Mouse (Mus musculus): ENCODE data around the gene Ece2. TPM values are rescaled to one million over a fixed set of nuclear protein-coding genes. Genes with fewer than 3 reads are reported as not detected.
A peak's percentile ranks its signal among the peaks of the same experiment; 100 is the strongest.
"Not testable (repeated sequence)": the region's sequence is repeated elsewhere in the genome, so short reads cannot be mapped to it uniquely, and the experiment has no call there.

The Ece2 gene
- polyA plus RNA-seq, 1 experiment from 2014 or later, result 7.1 TPM

GRCm38 (mm10) chr16:20638367-20638766 is 8.7 kb downstream of the Ece2 start:
- H3K9ac ChIP-seq, result no peak overlapping the region
- H3K4me1 ChIP-seq, result 0 out of 2 replicates have a peak, but pooled peaks cover 10% of the 10 kb centered on the region
- H3K27me3 ChIP-seq, result no peaks in the 10 kb centered on the region
- H3K9me3 ChIP-seq (replicated peaks), result no peaks in the 10 kb centered on the region
- ATAC-seq, result peak; percentile 72; the same call in 1 of the 2 replicates
- WGBS, result 70% methylated on average over 8 of the region's 8 CpGs
- H3K27ac ChIP-seq, result no peak overlapping the region; the same call in 1 of the 2 replicates
- H3K4me3 ChIP-seq, result no peak overlapping the region
- H3K4me2 ChIP-seq, result no peak overlapping the region
- H3K36me3 ChIP-seq (ENCODE audit: poor library complexity, severe bottlenecking), result 0 out of 2 replicates have a peak, but pooled peaks cover 1% of the 10 kb centered on the region

GRCm38 (mm10) chr16:20642161-20642560 is 12.5 kb downstream of the Ece2 start:
- Histone ChIP-seq H3K27me3 (no peaks in the 10 kb centered on the region), H3K4me2 (no peak overlapping the region), H3K27ac (no peak overlapping the region), H3K4me1 (0 out of 2 replicates have a peak, but pooled peaks cover 10% of the 10 kb centered on the region), H3K9me3 (replicated peaks) (no peaks in the 10 kb centered on the region), H3K36me3 (ENCODE audit: poor library complexity, severe bottlenecking) (peaks cover 4% of the 10 kb centered on the region; the same call in 1 of the 2 replicates), H3K4me3 (no peak overlapping the region), H3K9ac (no peak overlapping the region)
- ATAC-seq, result peak; percentile 75
- WGBS, result 1% methylated on average over 8 of the region's 8 CpGs

GRCm38 (mm10) chr16:20643911-20644310 is 14.3 kb downstream of the Ece2 start:
- 88% methylated on average over 7 of the region's 7 CpGs for WGBS
- no peaks in the 10 kb centered on the region for H3K9me3 ChIP-seq (replicated peaks)
- ATAC-seq, result no peak

GRCm38 (mm10) chr16:20651076-20651946 is 21.7 kb downstream of the Ece2 start, which contains the start of gene Psmd2:
Psmd2 (plus strand) TSS chr16:20651652.
- 2% methylated on average over 46 of the region's 46 CpGs for WGBS

More at GRCm38 (mm10) chr16:20643911-20644310, 14.3 kb downstream of the Ece2 start:
- Histone ChIP-seq H3K4me1 (no peaks in the 10 kb centered on the region), H3K4me2 (no peak overlapping the region), H3K4me3 (no peak overlapping the region), H3K36me3 (ENCODE audit: poor library complexity, severe bottlenecking) (peaks cover 4% of the 10 kb centered on the region; the same call in 1 of the 2 replicates), H3K27ac (no peak overlapping the region), H3K9ac (no peak overlapping the region), H3K27me3 (no peaks in the 10 kb centered on the region)

GRCm38 (mm10) chr16:20651947-20652310 is 22.3 kb downstream of the Ece2 start:
- peak overlapping the region; percentile 84 for H3K4me3 ChIP-seq
- peak overlapping the region; percentile 75; the same call in 1 of the 2 replicates for H3K27ac ChIP-seq
- peak overlapping the region; percentile 97 for H3K4me2 ChIP-seq
- H3K27me3 ChIP-seq, result no peaks in the 10 kb centered on the region
- H3K9me3 ChIP-seq (replicated peaks), result no peaks in the 10 kb centered on the region
- no peak for ATAC-seq
- peaks cover 19% of the 10 kb centered on the region for H3K4me1 ChIP-seq
- H3K36me3 ChIP-seq (ENCODE audit: poor library complexity, severe bottlenecking), result peaks cover 26% of the 10 kb centered on the region
- WGBS, result 10% methylated on average over 12 of the region's 12 CpGs
- H3K9ac ChIP-seq, result peak overlapping the region; percentile 91

More at GRCm38 (mm10) chr16:20651076-20651946, 21.7 kb downstream of the Ece2 start, which contains the start of gene Psmd2:
- peaks cover 19% of the 10 kb centered on the region for H3K4me1 ChIP-seq
- peaks cover 20% of the 10 kb centered on the region for H3K36me3 ChIP-seq (ENCODE audit: poor library complexity, severe bottlenecking)
- H3K27ac ChIP-seq, result peak within 1 kb of the TSS; percentile 75
- ATAC-seq, result peak; percentile 98
- H3K9me3 ChIP-seq (replicated peaks), result no peaks in the 10 kb centered on the region
- H3K27me3 ChIP-seq, result no peaks in the 10 kb centered on the region
- peak within 1 kb of the TSS; percentile 97 for H3K4me2 ChIP-seq
- peak within 1 kb of the TSS; percentile 91 for H3K9ac ChIP-seq
- peak within 1 kb of the TSS; percentile 84 for H3K4me3 ChIP-seq

GRCm38 (mm10) chr16:20653315-20653714 is 23.7 kb downstream of the Ece2 start:
- no peak overlapping the region for H3K4me3 ChIP-seq
- H3K36me3 ChIP-seq (ENCODE audit: poor library complexity, severe bottlenecking), result peaks cover 40% of the 10 kb centered on the region
- no peaks in the 10 kb centered on the region for H3K27me3 ChIP-seq
- no peak overlapping the region for H3K9ac ChIP-seq
- H3K4me1 ChIP-seq, result peaks cover 19% of the 10 kb centered on the region
- H3K9me3 ChIP-seq (replicated peaks), result no peaks in the 10 kb centered on the region
- peak overlapping the region; percentile 97; the same call in 1 of the 2 replicates for H3K4me2 ChIP-seq
- no peak overlapping the region for H3K27ac ChIP-seq
- 51% methylated on average over 2 of the region's 2 CpGs for WGBS
- no peak for ATAC-seq

- H3K36me3 ChIP-seq (ENCODE audit: poor library complexity, severe bottlenecking), result peaks cover 83% of the 10 kb centered on the region
Observed at GRCm38 (mm10) chr16:20657661-20658060, 28.0 kb downstream of the Ece2 start.

GRCm38 (mm10) chr16:20668013-20668412 is 38.4 kb downstream of the Ece2 start, which contains the start of gene Eif4g1:
Eif4g1 (plus strand) TSS chr16:20668313.
- not testable (repeated sequence) for H3K27ac ChIP-seq; ATAC-seq; H3K27me3 ChIP-seq; H3K9ac ChIP-seq; H3K4me2 ChIP-seq; H3K9me3 ChIP-seq (replicated peaks); H3K4me1 ChIP-seq; H3K4me3 ChIP-seq
- 94% methylated on average over 5 of the region's 6 CpGs for WGBS
- peaks cover 21% of the 10 kb centered on the region for H3K36me3 ChIP-seq (ENCODE audit: poor library complexity, severe bottlenecking)

More at GRCm38 (mm10) chr16:20657661-20658060, 28.0 kb downstream of the Ece2 start:
- Histone ChIP-seq H3K27me3 (no peaks in the 10 kb centered on the region), H3K4me2 (no peak overlapping the region), H3K27ac (no peak overlapping the region), H3K4me1 (peaks cover 8% of the 10 kb centered on the region), H3K4me3 (no peak overlapping the region), H3K9me3 (replicated peaks) (no peaks in the 10 kb centered on the region), H3K9ac (no peak overlapping the region)
- ATAC-seq, result no peak
- 92% methylated on average over 4 of the region's 4 CpGs for WGBS

- Histone ChIP-seq H3K9me3 (replicated peaks) (no peaks in the 10 kb centered on the region), H3K9ac (no peak overlapping the region), H3K27ac (no peak overlapping the region), H3K4me2 (no peak overlapping the region), H3K4me1 (peaks cover 26% of the 10 kb centered on the region), H3K4me3 (no peak overlapping the region), H3K27me3 (no peaks in the 10 kb centered on the region), H3K36me3 (ENCODE audit: poor library complexity, severe bottlenecking) (peaks cover 16% of the 10 kb centered on the region)
- no peak for ATAC-seq
- WGBS, result 91% methylated on average over 3 of the region's 3 CpGs
Observed at GRCm38 (mm10) chr16:20670291-20670690, 40.7 kb downstream of the Ece2 start.

GRCm38 (mm10) chr16:20671886-20672285 is 42.3 kb downstream of the Ece2 start:
- peaks cover 29% of the 10 kb centered on the region for H3K36me3 ChIP-seq (ENCODE audit: poor library complexity, severe bottlenecking)
- WGBS, result 22% methylated on average over 6 of the region's 6 CpGs
- no peaks in the 10 kb centered on the region for H3K9me3 ChIP-seq (replicated peaks)
- H3K27me3 ChIP-seq, result no peaks in the 10 kb centered on the region
- H3K4me2 ChIP-seq, result peak overlapping the region; percentile 96
- peak overlapping the region; percentile 97 for H3K4me3 ChIP-seq
- peaks cover 29% of the 10 kb centered on the region for H3K4me1 ChIP-seq
- H3K9ac ChIP-seq, result no peak overlapping the region; the same call in 1 of the 2 replicates
- H3K27ac ChIP-seq, result no peak overlapping the region
- no peak for ATAC-seq

- Histone ChIP-seq H3K27ac (peak overlapping the region; percentile 90), H3K9ac (peak overlapping the region; percentile 97), H3K4me3 (peak overlapping the region; percentile 97), H3K4me1 (peaks cover 29% of the 10 kb centered on the region), H3K27me3 (no peaks in the 10 kb centered on the region), H3K9me3 (replicated peaks) (no peaks in the 10 kb centered on the region), H3K36me3 (ENCODE audit: poor library complexity, severe bottlenecking) (peaks cover 34% of the 10 kb centered on the region), H3K4me2 (peak overlapping the region; percentile 96)
- under 1% methylated on average over 32 of the region's 38 CpGs for WGBS
- peak; percentile 97 for ATAC-seq
Observed at GRCm38 (mm10) chr16:20672500-20672902, 42.9 kb downstream of the Ece2 start.

All from forebrain, embryonic 13.5 days (tissue).